Mouse (Mus musculus): ENCODE measurements around the gene Gimap8.

DNA sequence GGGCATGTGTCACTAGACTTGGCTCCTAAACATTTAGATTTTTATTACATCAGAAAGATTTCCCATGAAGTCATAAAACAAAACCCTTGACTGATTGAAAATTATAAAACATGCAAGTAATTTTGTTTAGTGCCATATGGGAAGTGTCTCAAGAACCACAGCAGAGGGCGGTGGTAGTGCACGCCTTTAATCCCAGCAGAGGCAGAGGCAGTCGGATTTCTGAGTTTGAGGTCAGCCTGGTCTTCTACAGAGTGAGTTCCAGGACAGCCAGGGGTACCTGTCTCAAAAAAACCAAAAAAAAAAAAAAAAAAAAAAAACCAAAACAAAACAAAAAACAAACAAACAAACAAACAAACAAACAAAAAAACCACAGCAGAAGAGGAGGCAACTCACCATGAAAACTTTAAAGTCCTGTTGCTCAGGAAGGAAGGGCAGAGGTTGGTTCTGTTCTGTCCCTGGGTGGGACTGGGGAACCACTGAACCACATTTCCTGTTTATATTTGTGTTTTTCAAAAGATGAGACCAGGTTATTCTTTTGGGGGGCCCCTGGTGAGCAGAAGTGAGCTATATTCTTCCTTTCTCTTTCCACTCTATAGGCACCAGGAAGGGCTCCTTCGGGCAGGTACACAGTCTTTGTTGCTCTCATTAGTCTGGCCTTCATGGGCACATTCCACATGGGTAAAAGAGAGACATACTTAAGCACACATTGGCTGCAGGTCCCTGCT is 50.0 kb downstream of the Gimap8 start:
- TF ChIP-seq CTCF (IDR thresholded peaks at IDR 0.05; ENCODE audit: extremely low read depth, insufficient read depth, low read length), result no peak
- TF ChIP-seq POLR2A (IDR thresholded peaks at IDR 0.05; ENCODE audit: extremely low read depth, insufficient read depth, low read length), result no peak
